Mouse (Mus musculus): Measurements from ENCODE around the gene Vmn1r138. TPM values are rescaled to one million over a fixed set of nuclear protein-coding genes. Genes with fewer than 3 reads are reported as not detected.

The Vmn1r138 gene
- not detected for total RNA-seq (2023)

DNA sequence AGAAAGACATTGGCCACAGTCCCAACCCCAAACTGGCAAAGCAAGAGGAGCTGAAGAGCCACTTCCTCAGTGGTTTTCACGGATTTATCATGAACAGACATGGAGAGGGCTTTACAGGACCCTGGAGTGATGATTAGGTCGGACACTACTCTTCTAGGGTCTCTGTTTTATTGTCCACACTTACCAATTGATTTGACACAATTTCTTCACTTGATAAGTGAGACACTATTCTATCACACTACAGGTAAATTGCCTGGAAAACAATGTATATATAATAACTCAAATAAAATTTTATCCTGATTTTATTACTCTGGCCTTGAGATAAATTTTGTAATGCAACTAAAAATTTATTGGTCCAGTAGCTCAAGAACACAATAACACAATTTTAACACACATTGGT, at the start of gene Vmn1r138:
TSS of gene Vmn1r138 (minus strand) at position 101 of the 400 bp plus-strand sequence.

DNA sequence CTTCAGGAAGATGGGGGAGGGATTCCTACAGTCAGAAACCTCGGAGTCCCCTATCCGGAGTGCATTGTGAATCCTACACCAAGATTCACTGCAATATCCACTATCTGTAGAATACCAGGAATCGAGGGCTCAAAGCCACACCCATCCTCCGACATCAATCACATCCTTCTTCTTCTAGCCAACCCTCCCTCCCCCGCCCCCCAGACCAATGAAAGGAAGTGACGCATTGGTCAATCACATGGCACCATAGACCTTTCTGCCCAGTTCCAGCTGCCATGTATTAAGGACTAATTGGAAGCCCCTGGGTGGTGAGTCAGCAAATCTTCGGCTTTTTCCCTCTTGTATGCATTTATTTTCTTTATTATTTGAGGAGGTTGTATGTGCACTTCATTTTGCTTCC, 40.1 kb upstream of the Vmn1r138 start, which contains the start of gene Vmn1r139:
TSS of gene Vmn1r139 (plus strand) at position 301 of the 400 bp plus-strand sequence.

DNA sequence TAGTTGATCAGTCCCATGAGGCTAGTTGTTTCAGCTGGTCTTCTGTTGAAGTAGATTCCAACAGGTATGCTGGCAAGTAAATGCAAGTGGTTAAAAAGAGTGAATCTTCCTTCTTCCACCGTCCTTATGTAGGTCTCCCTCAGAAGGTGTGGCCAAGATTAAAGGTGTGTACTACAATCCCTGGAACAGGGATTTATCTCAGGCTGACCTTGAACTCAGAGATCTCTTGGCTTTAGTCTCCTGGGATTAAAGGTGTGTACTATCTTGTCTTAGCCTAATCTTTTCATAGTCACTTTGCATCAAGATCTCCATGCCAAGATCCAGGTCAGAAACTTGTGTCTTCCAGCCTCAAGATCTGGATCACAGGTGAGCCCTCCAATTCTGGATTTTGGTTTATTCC, 27.5 kb upstream of the Vmn1r138 start, which contains the start of gene Gm6176:
TSS of gene Gm6176 (minus strand) at position 101 of the 400 bp plus-strand sequence.

DNA sequence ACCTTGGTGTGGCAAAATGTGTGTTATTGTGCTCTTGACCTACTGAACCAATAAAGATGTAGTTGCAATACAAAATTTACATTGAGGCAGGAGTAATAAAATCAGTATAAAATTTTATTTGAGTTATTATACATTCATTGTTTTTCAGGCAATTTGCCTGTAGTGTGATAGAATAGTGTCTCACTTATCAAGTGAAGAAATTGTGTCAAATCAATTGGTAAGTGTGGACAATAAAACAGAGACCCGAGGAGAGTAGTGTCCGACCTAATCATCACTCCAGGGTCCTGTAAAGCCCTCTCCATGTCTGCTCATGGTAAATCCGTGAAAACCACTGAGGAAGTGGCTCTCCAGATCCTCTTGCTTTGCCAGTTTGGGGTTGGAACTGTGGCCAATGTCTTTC, 34.4 kb downstream of the Vmn1r138 start, which contains the start of gene Vmn1r137:
TSS of gene Vmn1r137 (plus strand) at position 301 of the 400 bp plus-strand sequence.

Other genes with a start within 250 kb of the Vmn1r138 start
- gene Gm4177, start 232.2 kb downstream of the Vmn1r138 start, total RNA-seq (2023), result not detected
- gene Vmn1r135, start 196.5 kb downstream of the Vmn1r138 start, total RNA-seq (2023), result not detected
- not detected for gene Gm5725, start 184.6 kb downstream of the Vmn1r138 start, total RNA-seq (2023)
- not detected for gene Gm5891, start 107.6 kb downstream of the Vmn1r138 start, total RNA-seq (2023)
- not detected for gene Vmn1r137, start 34.3 kb downstream of the Vmn1r138 start, total RNA-seq (2023)
- gene Gm6176, start 27.4 kb upstream of the Vmn1r138 start, total RNA-seq (2023), result not detected
- gene Vmn1r139, start 40.2 kb upstream of the Vmn1r138 start, total RNA-seq (2023), result not detected
- gene Gm16451, start 89.3 kb upstream of the Vmn1r138 start, total RNA-seq (2023), result not detected
- not detected for gene Gm10666, start 105.8 kb upstream of the Vmn1r138 start, total RNA-seq (2023)
- not detected for gene Vmn1r142, start 135.1 kb upstream of the Vmn1r138 start, total RNA-seq (2023)
- not detected for gene Vmn1r143, start 160.5 kb upstream of the Vmn1r138 start, total RNA-seq (2023)
- not detected for gene Gm8653, start 172.4 kb upstream of the Vmn1r138 start, total RNA-seq (2023)
- not detected for gene Gm8453, start 200.6 kb upstream of the Vmn1r138 start, total RNA-seq (2023)

All from neutrophil, adult 83 days (primary cell).